Mouse (Mus musculus) MEL (cell line): Measurements from ENCODE around the gene Actr3. TPM values are rescaled to one million over a fixed set of nuclear protein-coding genes. Genes with fewer than 3 reads are reported as not detected.

Source experiments
- DNase-seq: peaks from one replicate; pipeline ENCODE4 v3.0.0; 2011; ENCODE audit warnings: low read depth, low spot score
- H3K27ac ChIP-seq: 2 replicates; pipeline ENCODE4 v1.5.1; 2012; ENCODE audit warnings: low read depth, mild to moderate bottlenecking, control low read depth, low read length, moderate library complexity; ENCODE audit not compliant: control insufficient read depth
- H3K27me3 ChIP-seq, 2 experiments: fragments of 150-350 bp in 1 of 2; sonication (generic) in 1 of 2; 2 replicates each; pipeline ENCODE4 v1.6.1; 2012; ENCODE audit warnings: low read length in 2 of 2, mild to moderate bottlenecking in 2 of 2, improper control_type of control experiment in 1 of 2, moderate library complexity in 1 of 2; ENCODE audit not compliant: insufficient read depth in 2 of 2, control insufficient read depth in 1 of 2
- H3K36me3 ChIP-seq, 2 experiments: 2 replicates each; pipeline ENCODE4 v1.6.1; 2012 to 2014; ENCODE audit warnings: low read length in 2 of 2, improper control_type of control experiment in 1 of 2, inconsistent platforms in 1 of 2, mild to moderate bottlenecking in 1 of 2; ENCODE audit not compliant: insufficient read depth in 2 of 2, control insufficient read depth in 1 of 2
- H3K4me1 ChIP-seq, 2 experiments: fragments of 150-350 bp in 1 of 2; sonication (generic) in 1 of 2; 2 replicates each; pipeline ENCODE4 v1.6.1; 2012; ENCODE audit warnings: low read length in 2 of 2, improper control_type of control experiment in 1 of 2, mild to moderate bottlenecking in 1 of 2; ENCODE audit not compliant: insufficient read depth in 2 of 2, control insufficient read depth in 1 of 2
- H3K4me3 ChIP-seq, 2 experiments: fragments of 150-350 bp in 1 of 2; sonication (generic) in 1 of 2; 2 replicates each; pipeline ENCODE4 v1.5.1; 2012; ENCODE audit warnings: low read depth in 2 of 2, low read length in 2 of 2, mild to moderate bottlenecking in 2 of 2, moderate library complexity in 2 of 2, control low read depth in 1 of 2, improper control_type of control experiment in 1 of 2; ENCODE audit not compliant: control insufficient read depth in 1 of 2, insufficient read depth in 1 of 2
- H3K79me2 ChIP-seq: 2 replicates; pipeline ENCODE4 v1.6.1; 2012; ENCODE audit warnings: mild to moderate bottlenecking, low read length, moderate library complexity; ENCODE audit not compliant: control insufficient read depth, poor library complexity, insufficient read depth
- H3K9ac ChIP-seq: 2 replicates; pipeline ENCODE4 v1.6.1; 2012; ENCODE audit warnings: low read depth, mild to moderate bottlenecking, control low read depth, low read length, moderate library complexity; ENCODE audit not compliant: control insufficient read depth, poor library complexity, severe bottlenecking
- H3K9me3 ChIP-seq: fragments of 150-350 bp; sonication (generic); replicated peaks from 2 replicates; pipeline ENCODE4 v1.6.1; 2012; ENCODE audit warnings: mild to moderate bottlenecking, low read length, improper control_type of control experiment, moderate library complexity; ENCODE audit not compliant: insufficient read depth
- BHLHE40 ChIP-seq: IDR thresholded peaks from 2 replicates; pipeline ENCODE4 v1.6.1; 2012; ENCODE audit warnings: low read depth, mild to moderate bottlenecking, inconsistent platforms, low read length, improper control_type of control experiment, borderline replicate concordance
- CHD1 ChIP-seq: IDR thresholded peaks from 2 replicates; pipeline ENCODE4 v1.6.1; 2012; ENCODE audit warnings: low read depth, mild to moderate bottlenecking, inconsistent platforms, low read length, improper control_type of control experiment
- CHD2 ChIP-seq: IDR thresholded peaks from 2 replicates; pipeline ENCODE4 v1.6.1; 2011; ENCODE audit warnings: low read length, improper control_type of control experiment
- CTCF ChIP-seq, 3 experiments: IDR thresholded peaks in 2 of 3; conservative IDR thresholded peaks in 1 of 3; 2 replicates each; pipeline ENCODE4 v1.5.1; 2011 to 2012; ENCODE audit warnings: low read length in 3 of 3, low read depth in 2 of 3, mild to moderate bottlenecking in 2 of 3, improper control_type of control experiment in 1 of 3, inconsistent platforms in 1 of 3, mixed read lengths in 1 of 3, moderate library complexity in 1 of 3; ENCODE audit not compliant: control insufficient read depth in 1 of 3, insufficient read depth in 1 of 3, poor library complexity in 1 of 3, severe bottlenecking in 1 of 3
- E2F4 ChIP-seq: IDR thresholded peaks from 2 replicates; pipeline ENCODE4 v1.6.1; 2011; ENCODE audit warnings: low read depth, low read length, improper control_type of control experiment, borderline replicate concordance
- ELF1 ChIP-seq: IDR thresholded peaks from 2 replicates; pipeline ENCODE4 v1.6.1; 2014; ENCODE audit warnings: low read depth, mild to moderate bottlenecking, inconsistent platforms, low read length, improper control_type of control experiment, moderate library complexity
- GABPA ChIP-seq: IDR thresholded peaks from 2 replicates; pipeline ENCODE4 v1.6.1; 2012; ENCODE audit warnings: low read depth, mild to moderate bottlenecking, inconsistent platforms, low read length, improper control_type of control experiment, moderate library complexity
- GATA1 ChIP-seq: IDR thresholded peaks from 2 replicates; pipeline ENCODE4 v1.6.1; 2011; ENCODE audit warnings: low read depth, low read length, improper control_type of control experiment
- HCFC1 ChIP-seq: IDR thresholded peaks from 2 replicates; pipeline ENCODE4 v1.6.1; 2012; ENCODE audit warnings: low read depth, mild to moderate bottlenecking, inconsistent platforms, low read length, improper control_type of control experiment, moderate library complexity
- KAT2A ChIP-seq: conservative IDR thresholded peaks from 2 replicates; pipeline ENCODE4 v1.6.1; 2012; ENCODE audit warnings: low read depth, low read length, improper control_type of control experiment, inconsistent platforms
- MAFK ChIP-seq: IDR thresholded peaks from 2 replicates; pipeline ENCODE4 v1.6.1; 2011; ENCODE audit warnings: low read depth, mild to moderate bottlenecking, low read length, improper control_type of control experiment, borderline replicate concordance
- MAX ChIP-seq: IDR thresholded peaks from 2 replicates; pipeline ENCODE4 v1.6.1; 2011; ENCODE audit warnings: low read length, improper control_type of control experiment
- MXI1 ChIP-seq: IDR thresholded peaks from 2 replicates; pipeline ENCODE4 v1.6.1; 2011; ENCODE audit warnings: mild to moderate bottlenecking, low read depth, low read length, improper control_type of control experiment
- MYC ChIP-seq: IDR thresholded peaks from 2 replicates; pipeline ENCODE4 v1.6.1; 2011; ENCODE audit warnings: low read depth, mild to moderate bottlenecking, low read length, improper control_type of control experiment, moderate library complexity
- NRF1 ChIP-seq: IDR thresholded peaks from 2 replicates; pipeline ENCODE4 v1.6.1; 2014; ENCODE audit warnings: low read depth, mild to moderate bottlenecking, inconsistent platforms, low read length, improper control_type of control experiment, moderate library complexity; ENCODE audit not compliant: poor library complexity, insufficient read depth, severe bottlenecking
- POLR2AphosphoS5 ChIP-seq: IDR thresholded peaks from 2 replicates; pipeline ENCODE4 v1.6.1; 2012; ENCODE audit warnings: low read depth, borderline replicate concordance, mild to moderate bottlenecking, inconsistent platforms, low read length, moderate library complexity, mixed read lengths
- RAD21 ChIP-seq: IDR thresholded peaks from 2 replicates; pipeline ENCODE4 v1.6.1; 2011; ENCODE audit warnings: mild to moderate bottlenecking, low read depth, low read length, improper control_type of control experiment
- RCOR1 ChIP-seq: IDR thresholded peaks from 2 replicates; pipeline ENCODE4 v1.6.1; 2012; ENCODE audit warnings: low read depth, mild to moderate bottlenecking, inconsistent platforms, low read length, improper control_type of control experiment
- SIN3A ChIP-seq: IDR thresholded peaks from 2 replicates; pipeline ENCODE4 v1.6.1; 2012; ENCODE audit warnings: low read length, improper control_type of control experiment, inconsistent platforms
- SMC3 ChIP-seq: IDR thresholded peaks from 2 replicates; pipeline ENCODE4 v1.6.1; 2011; ENCODE audit warnings: low read depth, low read length, improper control_type of control experiment
- TCF12 ChIP-seq: IDR thresholded peaks from 2 replicates; pipeline ENCODE4 v1.6.1; 2014; ENCODE audit warnings: low read depth, mild to moderate bottlenecking, inconsistent platforms, low read length, improper control_type of control experiment, moderate library complexity
- ZC3H11A ChIP-seq: IDR thresholded peaks from 2 replicates; pipeline ENCODE4 v1.6.1; 2012; ENCODE audit warnings: low read depth, mild to moderate bottlenecking, inconsistent platforms, low read length, improper control_type of control experiment
- ZMIZ1 ChIP-seq: IDR thresholded peaks from 2 replicates; pipeline ENCODE4 v1.6.1; 2012; ENCODE audit warnings: low read depth, mild to moderate bottlenecking, inconsistent platforms, low read length, improper control_type of control experiment, moderate library complexity
- ZNF384 ChIP-seq: IDR thresholded peaks from 2 replicates; pipeline ENCODE4 v1.6.1; 2012; ENCODE audit warnings: low read depth, mild to moderate bottlenecking, inconsistent platforms, low read length, improper control_type of control experiment
- polyA plus RNA-seq, 2 experiments: library from polyadenylated mRNA; stranded (reverse) in 1 of 2; unstranded in 1 of 2; fragments of >175 nt in 1 of 2; fragments of >200 nt in 1 of 2; gene quantifications; 2 replicates each; pipeline versions ENCODE4 v1.2.1 to v1.2.4; 2012; ENCODE audit warnings: low replicate concordance in 2 of 2, low read depth in 1 of 2; ENCODE audit not compliant: insufficient read length in 2 of 2, insufficient read depth in 1 of 2, missing spikeins in 1 of 2
- total RNA-seq: library from RNA; depleted of rRNA; stranded (reverse); fragments of 300-350 nt; gene quantifications from 2 replicates; pipeline ENCODE4 v1.2.3, GENCODE M21; 2012

The Actr3 gene
- total and polyA plus RNA-seq, 3 experiments: 154 to 211 TPM; not detected in 1

DNA sequence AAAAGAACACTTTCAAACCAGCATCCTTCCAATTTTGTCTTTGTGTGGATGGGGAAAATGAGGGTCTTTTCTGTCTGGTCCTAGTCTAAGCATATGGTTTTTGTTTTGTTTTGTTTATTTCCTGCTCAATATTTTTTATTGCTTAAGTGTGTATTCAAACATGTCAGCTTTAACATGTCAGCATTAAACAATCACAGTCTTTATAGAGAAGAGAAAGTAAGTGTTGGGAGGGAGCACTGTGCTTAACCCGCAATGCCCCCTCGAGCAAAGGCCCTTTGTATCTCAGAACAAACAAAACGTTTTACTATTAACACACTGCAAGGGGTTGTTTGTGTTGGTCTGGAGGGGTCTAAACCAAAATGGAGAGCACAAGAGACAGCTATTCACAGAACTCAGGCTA is 47.2 kb downstream of the Actr3 start (continued):
- no peak for TF ChIP-seq ZMIZ1
- no peak for TF ChIP-seq CHD1
- TF ChIP-seq, all 39 proteins: peak for 0

DNA sequence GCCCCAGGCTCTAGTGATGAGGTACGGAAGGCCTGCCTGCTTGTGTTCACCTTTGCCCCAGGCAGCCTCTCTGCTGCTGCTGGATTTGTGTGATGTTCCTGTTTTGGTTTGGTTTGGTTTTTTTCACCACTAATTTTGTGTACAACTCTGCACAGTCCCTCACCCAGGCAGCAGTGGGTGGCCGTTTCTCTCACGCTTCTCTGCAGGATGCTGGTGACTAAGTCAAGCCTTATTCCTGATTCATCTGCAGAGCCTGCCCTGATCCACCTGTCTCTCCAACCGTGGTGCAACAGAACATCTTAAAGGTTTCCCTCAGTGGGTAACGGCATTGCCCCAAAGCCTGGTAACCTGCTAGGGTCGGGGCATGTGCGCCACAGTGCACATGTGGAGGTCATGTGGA is 49.3 kb downstream of the Actr3 start:
- no peaks in the 10 kb centered on the region for H3K27me3 ChIP-seq
- H3K4me1 ChIP-seq: no peaks in the 10 kb centered on the region
- H3K9me3 ChIP-seq: no peaks in the 10 kb centered on the region
- H3K9ac ChIP-seq: no peak overlapping the region
- no peaks in the 10 kb centered on the region for H3K79me2 ChIP-seq
- no peak for DNase-seq
- TF ChIP-seq ZC3H11A: no peak
- TF ChIP-seq NRF1: no peak
- TF ChIP-seq MXI1: no peak
- TF ChIP-seq GABPA: no peak
- TF ChIP-seq CHD1: no peak
- TF ChIP-seq ZNF384: no peak
- TF ChIP-seq TCF12: no peak
- no peak for TF ChIP-seq E2F4
- no peak for TF ChIP-seq CHD2
- TF ChIP-seq RCOR1: no peak
- TF ChIP-seq GATA1: no peak
- no peak for TF ChIP-seq HCFC1
- TF ChIP-seq MAFK: no peak
- no peak for TF ChIP-seq ELF1
- TF ChIP-seq MYC: no peak
- TF ChIP-seq SIN3A: no peak
- TF ChIP-seq POLR2AphosphoS5: no peak
- TF ChIP-seq KAT2A: no peak
- peaks cover 0 to 3% of the 10 kb centered on the region in 2 experiments; a peak in 2 of 4 replicates for H3K36me3 ChIP-seq
- H3K4me3 ChIP-seq: no peak overlapping the region
- no peak overlapping the region for H3K27ac ChIP-seq

DNA sequence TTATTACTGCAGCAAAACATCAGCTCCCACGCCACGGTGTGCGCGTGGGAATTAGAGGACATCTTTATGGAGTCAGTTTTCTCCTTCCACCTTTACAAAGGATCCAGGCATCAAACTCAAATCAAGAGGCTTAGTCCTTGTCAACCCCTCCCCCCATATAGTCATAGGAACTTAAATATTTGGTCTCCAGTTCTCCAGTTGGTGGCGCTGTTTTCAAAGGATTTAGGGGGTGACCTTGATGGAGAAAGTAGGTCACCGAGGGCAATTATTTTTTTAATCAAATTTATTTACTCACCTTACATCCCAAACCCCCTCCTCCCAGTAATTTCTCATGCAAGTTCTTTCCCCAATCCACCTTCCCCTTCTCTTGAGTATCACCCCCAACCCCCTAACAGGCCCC is 52.9 kb downstream of the Actr3 start:
- peak in 2 of 3 experiments; percentile 6 to 56; a peak in 2 of 6 replicates for TF ChIP-seq CTCF (IDR thresholded peaks at IDR 0.05 in 2 of 3, conservative IDR thresholded peaks at IDR 0.05 in 1 of 3; ENCODE audit: control insufficient read depth in 1 of 3, insufficient read depth in 1 of 3, low read depth in 2 of 3, low read length in 3 of 3, poor library complexity in 1 of 3, severe bottlenecking in 1 of 3)
- peak; percentile 65 for TF ChIP-seq ZC3H11A
- TF ChIP-seq SMC3: peak; percentile 59
- TF ChIP-seq GATA1: no peak
- TF ChIP-seq BHLHE40: no peak
- no peak for TF ChIP-seq MAX
- peak; percentile 67 for TF ChIP-seq RAD21
- TF ChIP-seq, all 39 proteins: peak for 4
- peak; percentile 45 for DNase-seq

More for the DNA sequence above, 52.9 kb downstream of the Actr3 start:
- no peaks in the 10 kb centered on the region for H3K79me2 ChIP-seq
- no peak overlapping the region for H3K9ac ChIP-seq
- 0 out of 4 replicates have a peak, but pooled peaks cover 0 to 1% of the 10 kb centered on the region in 2 experiments for H3K27me3 ChIP-seq
- H3K36me3 ChIP-seq: no peaks in the 10 kb centered on the region
- H3K9me3 ChIP-seq: no peaks in the 10 kb centered on the region
- H3K4me1 ChIP-seq: no peaks in the 10 kb centered on the region
- H3K27ac ChIP-seq: no peak overlapping the region
- no peak overlapping the region for H3K4me3 ChIP-seq
